ENCODE assay signal across 8 mouse cellular contexts in the genomic region with DNA sequence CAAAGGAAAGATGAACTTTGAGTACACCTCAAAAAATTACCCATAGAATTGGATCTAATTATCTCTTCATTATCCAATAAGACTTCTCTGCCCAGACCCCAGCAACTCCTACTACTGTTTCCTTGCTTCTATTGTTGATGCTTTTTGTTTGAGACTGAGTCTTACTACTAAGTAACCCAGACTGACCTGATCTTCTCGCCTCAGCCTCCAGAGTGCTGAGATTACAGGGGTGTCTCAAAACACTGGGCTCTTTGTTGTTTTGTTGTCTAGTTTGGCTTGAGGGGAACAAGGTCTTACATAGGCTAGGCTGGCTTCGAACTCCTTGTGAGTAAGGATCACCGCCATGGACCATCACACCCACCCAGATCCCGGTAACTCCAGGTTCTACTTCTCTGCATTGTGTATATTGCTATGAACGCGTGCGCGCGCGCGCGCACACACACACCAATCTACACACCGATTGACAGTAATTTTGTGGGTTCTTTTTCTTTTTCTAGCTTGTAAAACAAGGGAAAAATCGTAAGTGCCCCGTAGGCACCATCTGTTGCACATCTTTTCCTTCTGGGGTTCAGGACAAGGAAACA. TPM values are rescaled to one million over a fixed set of nuclear protein-coding genes. Genes with fewer than 3 reads are reported as not detected.
DNase-seq lines count a peak whose midpoint lies in the region; ATAC-seq and TF ChIP-seq lines count a peak whose summit lies in the region.

No protein-coding gene starts in this region.

- H3K9me3 ChIP-seq in kidney, postnatal 0 days (replicated peaks; ENCODE audit: low read length), result no peaks in the 10 kb centered on the region
- no peaks in the 10 kb centered on the region for H3K9me3 ChIP-seq in embryonic facial prominence, embryonic 13.5 days
- H3K9me3 ChIP-seq in intestine, postnatal 0 days (ENCODE audit: control insufficient read depth), result no peaks in the 10 kb centered on the region
- no peaks in the 10 kb centered on the region for H3K9me3 ChIP-seq in neural tube, embryonic 12.5 days

- 28% methylated on average over 15 of the region's 15 CpGs for WGBS in kidney, postnatal 0 days
- WGBS in embryonic facial prominence, embryonic 13.5 days, result 22% methylated on average over 15 of the region's 15 CpGs
- WGBS in intestine, postnatal 0 days, result 22% methylated on average over 15 of the region's 15 CpGs
- 29% methylated on average over 15 of the region's 15 CpGs for WGBS in neural tube, embryonic 12.5 days

- DNase-seq in kidney, postnatal 0 days (ENCODE audit: low spot score), result no peak
- no peak for DNase-seq in kidney, postnatal 25 days
- no peak for DNase-seq in adipocyte (ENCODE audit: low spot score)
- DNase-seq in lung, postnatal 36 days, result no peak

- H3K36me3 ChIP-seq in kidney, postnatal 0 days (ENCODE audit: insufficient read depth, low read length), result no peaks in the 10 kb centered on the region
- no peaks in the 10 kb centered on the region for H3K36me3 ChIP-seq in embryonic facial prominence, embryonic 13.5 days
- H3K36me3 ChIP-seq in intestine, postnatal 0 days (ENCODE audit: control insufficient read depth, insufficient read depth), result no peaks in the 10 kb centered on the region
- H3K36me3 ChIP-seq in neural tube, embryonic 12.5 days, result no peaks in the 10 kb centered on the region

- H3K27ac ChIP-seq in kidney, postnatal 0 days, result peak overlapping the region; percentile 55; the same call in 1 of the 2 replicates
- H3K27ac ChIP-seq in embryonic facial prominence, embryonic 13.5 days, result peak overlapping the region; percentile 81
- H3K27ac ChIP-seq in intestine, postnatal 0 days (ENCODE audit: low read depth, low read length), result no peak overlapping the region
- peak overlapping the region; percentile 53; the same call in 1 of the 2 replicates for H3K27ac ChIP-seq in neural tube, embryonic 12.5 days

- no peak for TF ChIP-seq CTCF in kidney, postnatal 0 days (IDR thresholded peaks at IDR 0.05; ENCODE audit: low read depth)
- no peak for TF ChIP-seq CTCF in intestine, postnatal 0 days (IDR thresholded peaks at IDR 0.05; ENCODE audit: low read depth)

- no peak for ATAC-seq in kidney, postnatal 0 days (replicated peaks; ENCODE audit: low FRiP score, low read depth)
- ATAC-seq in embryonic facial prominence, embryonic 13.5 days (ENCODE audit: insufficient number of reproducible peaks, insufficient read depth, low FRiP score, low TSS enrichment, low read depth), result no peak
- ATAC-seq in intestine, postnatal 0 days, result no peak
- ATAC-seq in neural tube, embryonic 12.5 days (ENCODE audit: low FRiP score, low read depth), result no peak
- ATAC-seq in inflammation-experienced regulatory T-cells, adult 6 months, result no peak

- H3K4me3 ChIP-seq in kidney, postnatal 0 days (replicated peaks; ENCODE audit: low read depth, low read length), result peak overlapping the region; percentile 33
- peak overlapping the region; percentile 45 for H3K4me3 ChIP-seq in embryonic facial prominence, embryonic 13.5 days
- H3K4me3 ChIP-seq in intestine, postnatal 0 days (ENCODE audit: low read depth, low read length), result peak overlapping the region; percentile 37
- peak overlapping the region; percentile 22 for H3K4me3 ChIP-seq in neural tube, embryonic 12.5 days

- H3K27me3 ChIP-seq in kidney, postnatal 0 days (ENCODE audit: insufficient read depth, low read length), result no peaks in the 10 kb centered on the region
- peaks cover 6% of the 10 kb centered on the region; the same call in 1 of the 2 replicates for H3K27me3 ChIP-seq in embryonic facial prominence, embryonic 13.5 days
- peaks cover 32% of the 10 kb centered on the region for H3K27me3 ChIP-seq in intestine, postnatal 0 days (replicated peaks; ENCODE audit: control insufficient read depth, insufficient read depth, low read length)
- H3K27me3 ChIP-seq in neural tube, embryonic 12.5 days (replicated peaks), result no peaks in the 10 kb centered on the region

- peak overlapping the region; percentile 38 for H3K9ac ChIP-seq in kidney, postnatal 0 days (ENCODE audit: low read depth, low read length)
- peak overlapping the region; percentile 65 for H3K9ac ChIP-seq in embryonic facial prominence, embryonic 13.5 days
- no peak overlapping the region for H3K9ac ChIP-seq in intestine, postnatal 0 days (ENCODE audit: low read depth, low read length)
- H3K9ac ChIP-seq in neural tube, embryonic 12.5 days, result peak overlapping the region; percentile 27; the same call in 1 of the 2 replicates

- H3K4me1 ChIP-seq in kidney, postnatal 0 days (replicated peaks; ENCODE audit: insufficient read depth, low read length), result 0 out of 2 replicates have a peak, but pooled peaks cover 11% of the 10 kb centered on the region
- H3K4me1 ChIP-seq in embryonic facial prominence, embryonic 13.5 days, result peaks cover 40% of the 10 kb centered on the region
- no peaks in the 10 kb centered on the region for H3K4me1 ChIP-seq in intestine, postnatal 0 days (replicated peaks; ENCODE audit: control insufficient read depth, insufficient read depth, low read length)
- peaks cover 16% of the 10 kb centered on the region for H3K4me1 ChIP-seq in neural tube, embryonic 12.5 days

- H3K4me2 ChIP-seq in kidney, postnatal 0 days (ENCODE audit: low read length), result peak overlapping the region; percentile 55
- peak overlapping the region; percentile 64 for H3K4me2 ChIP-seq in embryonic facial prominence, embryonic 13.5 days
- peak overlapping the region; percentile 68 for H3K4me2 ChIP-seq in intestine, postnatal 0 days (replicated peaks; ENCODE audit: low read depth)
- H3K4me2 ChIP-seq in neural tube, embryonic 12.5 days (replicated peaks), result peak overlapping the region; percentile 62

RNA-seq across cellular contexts. Expression of a gene that starts 7.5 kb away (rescaled TPM):
- 6.6 and 9.8 TPM in 2 replicates for polyA plus RNA-seq in kidney, postnatal 0 days (2015; fragmentation: Nextera tagmentation; extraction: Ambion mirVana)
- 27.6 and 32.4 TPM in 2 replicates for polyA plus RNA-seq in embryonic facial prominence, embryonic 13.5 days (2015; fragmentation: Nextera tagmentation; extraction: Ambion mirVana)
- polyA plus RNA-seq in intestine, postnatal 0 days (2015; fragmentation: Nextera tagmentation; extraction: Ambion mirVana), result 1.3 and 1.5 TPM in 2 replicates
- polyA plus RNA-seq in neural tube, embryonic 12.5 days (2016; fragmentation: Nextera tagmentation; extraction: Ambion mirVana), result 78.8 and 89.6 TPM in 2 replicates
- under 1 TPM in 1 of 3 experiments, not detected in 2; 0.09 TPM for polyA plus RNA-seq in inflammation-experienced regulatory T-cells, adult 6 months (2017; shearing (Covaris generic))

RNA-seq across cellular contexts. Expression of a gene that starts 14.6 kb away (rescaled TPM):
- polyA plus RNA-seq in kidney, postnatal 0 days (2015; fragmentation: Nextera tagmentation; extraction: Ambion mirVana), result 42.4 and 47.0 TPM in 2 replicates
- polyA plus RNA-seq in embryonic facial prominence, embryonic 13.5 days (2015; fragmentation: Nextera tagmentation; extraction: Ambion mirVana), result 1.7 and 2.0 TPM in 2 replicates
- polyA plus RNA-seq in intestine, postnatal 0 days (2015; fragmentation: Nextera tagmentation; extraction: Ambion mirVana), result 23.6 and 30.5 TPM in 2 replicates
- 1.6 and 2.1 TPM in 2 replicates for polyA plus RNA-seq in neural tube, embryonic 12.5 days (2016; fragmentation: Nextera tagmentation; extraction: Ambion mirVana)
- not detected for polyA plus RNA-seq in inflammation-experienced regulatory T-cells, adult 6 months (2017; shearing (Covaris generic))
